Mouse (Mus musculus) monocyte, adult 2 months (primary cell): ENCODE data around the gene Svep1.

ENCODE experiments used
- DNase-seq, 2 experiments: peaks; one replicate each; pipeline ENCODE4 v3.0.0; 2022; ENCODE audit warnings: low spot score in 2 of 2, low read depth in 1 of 2

Svep1 gene

DNA sequence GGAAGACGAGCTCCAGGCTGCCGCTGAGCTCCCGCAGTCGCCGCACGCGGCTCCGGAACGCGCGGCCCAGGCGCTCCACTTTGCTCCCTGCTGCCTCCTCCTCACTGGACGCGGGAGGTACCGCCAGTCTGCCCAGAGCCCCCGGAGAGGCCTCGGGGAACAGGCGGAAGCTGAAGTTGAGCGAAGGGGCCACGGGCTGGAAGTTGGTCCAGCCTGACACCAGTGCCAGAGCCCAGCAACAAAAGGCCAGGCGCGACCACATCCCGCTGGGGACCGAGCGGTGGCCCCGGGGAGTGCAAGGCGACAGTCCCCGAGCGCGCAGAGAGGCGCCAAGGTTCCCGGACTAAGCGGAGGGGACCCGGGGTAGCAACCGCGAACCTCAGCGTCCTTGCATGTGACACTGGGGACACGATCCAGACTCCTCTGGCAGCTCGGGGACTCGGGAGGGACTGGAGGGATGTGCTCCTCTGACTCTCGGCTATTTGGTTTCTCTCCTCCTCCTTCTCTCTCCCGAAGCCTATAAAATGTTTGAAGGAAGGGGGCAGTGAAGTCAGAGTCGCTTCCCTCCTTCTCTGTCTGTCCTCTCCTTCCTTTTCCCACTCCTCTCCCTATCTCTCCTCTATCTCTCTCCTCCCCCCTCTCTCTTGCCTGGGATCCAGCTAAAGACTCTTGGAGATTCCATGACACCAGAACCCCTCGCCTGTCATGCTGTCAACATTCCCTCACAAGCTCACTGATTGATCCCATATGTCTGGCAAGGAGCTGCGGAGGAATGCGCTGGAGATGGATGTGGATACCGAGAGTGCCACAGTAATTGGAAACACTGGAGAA is at the start of gene Svep1:
TSS of gene Svep1 (minus strand) at position 745 of the 831 bp plus-strand sequence.
- no peak for DNase-seq

DNA sequence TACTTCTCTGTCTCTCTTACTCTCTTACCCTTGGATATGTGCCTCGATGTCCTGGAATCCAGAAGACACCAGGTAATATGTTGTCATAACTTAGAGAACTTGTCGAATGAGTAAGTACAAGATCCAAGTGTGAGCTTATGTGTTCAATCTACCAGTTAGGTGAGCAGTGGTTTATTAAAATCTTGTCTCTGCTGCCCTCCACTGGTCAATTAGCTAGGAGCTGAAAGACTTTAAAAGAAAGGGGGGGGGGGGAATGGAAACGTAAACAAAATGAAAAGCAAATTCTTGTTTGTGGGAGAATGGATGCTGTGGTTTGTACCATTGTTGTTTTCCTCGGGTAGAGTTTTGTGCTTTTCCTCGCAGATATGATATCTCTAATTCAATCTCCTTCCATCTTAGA is 46.8 kb upstream of the Svep1 start:
- no peak for DNase-seq

DNA sequence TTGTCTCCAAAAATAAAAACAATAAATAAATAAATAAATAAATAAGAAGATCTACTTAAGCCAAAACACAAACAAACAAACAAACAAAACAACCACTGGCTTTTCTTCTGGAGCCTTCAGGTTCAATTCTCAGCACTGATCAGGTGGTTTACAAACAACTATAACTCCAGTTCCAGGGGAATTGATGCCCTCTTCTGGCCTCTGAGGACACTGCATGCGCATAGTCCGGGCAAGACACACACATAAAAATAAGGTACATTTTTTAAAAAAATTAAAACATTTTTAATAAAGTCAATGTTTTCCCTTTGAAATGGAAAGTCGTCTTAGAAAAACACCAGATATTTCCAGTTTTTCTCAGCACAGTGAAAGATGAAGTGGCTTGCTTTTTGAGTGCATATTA is 45.7 kb upstream of the Svep1 start:
- DNase-seq, result no peak

DNA sequence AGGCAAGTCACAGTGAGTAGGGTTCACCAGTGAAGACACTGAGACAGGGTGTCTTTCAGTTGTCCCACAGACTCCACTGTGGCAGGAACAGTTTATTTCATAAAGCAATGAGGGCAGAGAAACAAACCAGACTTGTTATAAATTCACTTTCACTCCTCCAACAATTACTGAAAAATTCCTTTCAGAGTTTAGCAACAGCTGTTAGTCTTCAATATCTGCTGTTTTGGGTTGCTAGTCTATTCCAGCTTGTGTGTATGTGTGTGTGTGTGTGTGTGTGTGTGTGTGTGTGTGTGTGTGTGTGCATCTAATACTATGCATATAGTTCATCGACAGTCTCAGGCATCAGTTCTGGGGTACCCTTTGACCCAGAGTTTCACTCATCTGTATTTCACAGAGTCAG is 38.9 kb upstream of the Svep1 start:
- DNase-seq, result no peak

DNA sequence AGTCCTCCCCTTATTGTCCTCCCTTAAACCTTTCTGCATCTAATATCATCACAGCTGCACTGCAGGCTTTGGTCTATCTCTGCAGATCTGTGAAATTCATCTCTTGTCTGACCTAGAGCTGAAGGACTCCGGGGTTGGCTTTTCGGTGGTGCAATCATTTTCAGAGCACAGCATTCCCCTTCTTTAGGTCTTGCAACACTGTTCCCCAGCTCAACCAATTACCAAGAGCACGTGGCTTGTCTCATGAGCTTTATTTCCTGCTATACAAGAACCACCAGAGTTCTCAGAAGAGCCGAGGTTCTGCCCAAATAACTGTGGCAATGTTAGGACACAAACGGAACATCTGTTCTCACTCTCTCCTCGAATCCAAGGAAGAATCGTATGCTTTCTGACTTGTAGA is 33.8 kb upstream of the Svep1 start:
- no peak for DNase-seq

DNA sequence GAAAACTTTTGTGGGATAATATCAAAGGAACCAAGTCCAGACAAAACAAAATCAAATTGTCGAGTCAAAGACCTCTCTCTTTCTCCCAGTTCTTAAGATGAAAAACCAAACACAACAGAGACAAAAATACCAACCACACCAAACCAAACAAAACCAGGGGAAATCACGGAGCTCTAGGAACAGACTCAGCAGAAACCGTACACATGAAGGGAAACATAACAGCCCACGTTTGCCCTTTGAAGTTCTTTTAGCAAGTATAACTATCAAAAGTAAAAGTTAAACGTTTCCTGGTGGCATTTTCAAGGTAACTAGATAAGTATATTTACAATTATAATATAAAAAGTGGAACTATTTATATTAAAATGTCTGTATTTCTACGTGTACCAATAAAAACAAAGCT is 29.2 kb upstream of the Svep1 start:
- no peak for DNase-seq

DNA sequence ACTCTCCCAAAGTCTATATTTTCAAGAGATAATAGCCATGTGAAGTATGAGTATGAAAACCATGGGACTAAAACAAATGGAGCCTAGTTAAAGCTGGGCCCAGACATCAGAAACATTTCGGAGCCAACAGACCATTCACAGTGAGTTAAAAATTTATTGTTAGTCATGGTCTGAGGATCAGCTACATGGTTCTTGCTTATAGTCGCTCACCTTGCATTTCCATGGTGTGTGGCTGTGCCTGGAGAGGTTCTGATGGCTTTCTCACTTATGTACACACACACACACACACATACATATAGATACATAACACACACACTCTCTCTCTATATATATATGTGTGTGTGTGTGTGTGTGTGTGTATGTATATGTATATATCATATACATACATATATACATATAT is 16.8 kb upstream of the Svep1 start:
- no peak for DNase-seq

DNA sequence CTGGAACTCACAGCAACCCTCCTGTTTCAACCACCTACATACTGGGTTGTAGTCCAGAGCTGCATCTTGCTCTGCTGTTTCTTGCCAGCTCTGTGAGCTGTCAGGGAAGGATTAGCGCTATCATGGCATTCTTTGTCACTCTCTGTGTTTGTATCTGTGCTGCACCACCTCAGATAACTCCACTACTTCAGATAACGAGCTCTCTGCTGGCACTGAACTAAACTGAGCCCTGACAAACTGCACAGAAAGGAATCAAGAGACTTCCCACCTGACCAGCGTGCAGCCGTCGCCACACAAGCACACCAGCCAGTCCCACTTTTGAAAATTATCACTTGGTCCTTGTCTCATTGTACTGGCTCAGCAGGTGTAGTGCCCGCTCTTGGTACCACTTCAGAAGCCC is 4.7 kb upstream of the Svep1 start:
- no peak for DNase-seq

DNA sequence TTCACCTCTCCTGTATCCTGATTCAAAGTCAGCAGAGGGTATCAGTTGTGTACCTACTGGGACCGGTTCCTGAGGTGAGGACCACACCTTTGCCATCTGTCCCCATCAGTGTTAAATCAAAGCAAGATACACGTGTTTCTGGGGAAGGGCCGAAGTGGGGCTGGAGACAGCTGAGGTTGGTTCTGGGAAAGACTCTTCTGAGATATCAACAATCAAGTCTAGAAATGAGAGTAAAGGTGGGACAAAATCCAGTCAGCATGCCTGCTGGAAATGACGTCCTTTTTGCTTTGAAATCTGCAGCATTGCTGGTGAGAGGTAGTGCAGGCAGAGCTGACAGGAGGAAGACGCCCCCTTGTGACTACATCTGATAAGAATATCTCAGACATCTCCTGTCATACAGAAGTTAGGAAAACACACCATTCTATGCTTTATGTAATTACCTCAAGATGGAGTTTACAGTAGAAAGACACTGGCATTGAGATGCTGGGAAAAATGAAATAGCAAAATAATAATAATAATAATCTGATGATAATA is 4.0 kb upstream of the Svep1 start:
- no peak for DNase-seq

DNA sequence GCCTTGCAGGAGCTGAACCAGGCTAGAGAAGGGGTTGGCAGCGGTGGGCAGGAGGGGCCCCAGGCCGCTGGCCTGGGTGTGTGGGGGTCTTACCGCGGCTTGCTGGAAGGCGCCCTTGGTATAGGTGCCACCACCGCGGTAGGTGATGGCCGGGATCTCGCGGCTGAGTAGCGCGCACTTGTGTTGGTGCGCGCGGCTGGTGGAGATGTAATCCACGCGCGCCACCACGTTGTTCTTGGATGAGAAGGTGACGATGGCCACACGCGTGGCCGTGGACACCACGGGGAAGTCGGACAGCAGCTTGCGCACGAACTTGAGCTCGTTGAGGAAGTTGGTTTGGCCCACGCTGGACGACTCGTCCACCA is 927 bp downstream of the Svep1 start:
- DNase-seq, result no peak

DNA sequence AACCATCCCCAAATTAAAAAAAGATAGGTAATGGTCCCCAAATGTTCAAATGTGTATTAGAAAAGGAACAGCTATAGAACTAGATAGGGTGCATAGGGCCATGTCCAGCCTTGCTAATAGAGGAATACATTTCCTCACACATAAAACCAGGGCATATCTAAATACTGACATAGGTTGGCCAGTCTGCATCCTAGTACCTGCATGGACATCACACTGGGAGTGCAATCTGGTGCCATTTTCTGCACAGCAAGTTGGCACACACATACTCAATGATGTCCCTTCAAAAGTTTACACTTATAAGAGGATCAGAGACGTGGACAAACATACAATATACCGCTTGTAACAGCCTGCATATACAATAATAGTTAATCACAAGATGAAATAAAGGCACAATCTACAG is 5.0 kb downstream of the Svep1 start:
- DNase-seq, result no peak

DNA sequence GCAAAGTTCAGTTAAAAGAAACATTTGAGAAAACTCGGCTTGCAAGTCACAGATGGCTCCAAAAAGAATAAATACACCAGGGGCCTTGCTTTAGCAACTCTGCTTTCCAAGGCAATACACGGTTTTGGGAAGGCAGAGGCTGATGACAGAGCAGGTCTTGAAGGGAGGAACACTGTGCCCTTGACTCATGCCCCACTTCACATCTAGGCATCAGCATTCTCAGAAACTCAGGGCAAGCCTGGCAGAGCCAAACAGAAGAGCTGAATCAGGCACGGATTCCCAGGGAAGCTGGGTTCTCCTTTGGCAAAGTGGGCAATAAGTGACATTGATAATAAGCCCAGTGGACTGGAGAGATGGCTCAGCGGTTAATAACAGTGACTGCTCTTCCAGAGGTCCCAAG is 5.8 kb downstream of the Svep1 start:
- DNase-seq, result no peak

DNA sequence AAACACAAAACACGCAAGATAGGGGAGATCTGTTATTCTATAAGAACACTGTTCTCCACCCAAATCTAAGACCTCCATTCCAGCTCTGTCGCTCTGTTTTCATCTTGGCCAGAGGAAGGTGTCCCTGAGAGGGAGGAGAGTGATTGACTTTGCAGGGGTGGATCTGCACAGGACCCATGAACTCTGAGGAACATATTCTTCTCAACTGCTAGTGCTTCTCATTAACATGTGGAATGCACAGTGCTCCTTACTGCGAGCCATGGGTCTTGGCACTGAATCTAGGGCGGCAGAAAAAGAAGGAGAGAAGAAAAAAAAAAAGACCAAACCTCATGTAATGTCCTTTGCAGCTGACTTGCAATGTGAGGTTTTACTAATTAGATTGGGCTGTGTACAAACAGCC is 9.4 kb downstream of the Svep1 start:
- no peak for DNase-seq

DNA sequence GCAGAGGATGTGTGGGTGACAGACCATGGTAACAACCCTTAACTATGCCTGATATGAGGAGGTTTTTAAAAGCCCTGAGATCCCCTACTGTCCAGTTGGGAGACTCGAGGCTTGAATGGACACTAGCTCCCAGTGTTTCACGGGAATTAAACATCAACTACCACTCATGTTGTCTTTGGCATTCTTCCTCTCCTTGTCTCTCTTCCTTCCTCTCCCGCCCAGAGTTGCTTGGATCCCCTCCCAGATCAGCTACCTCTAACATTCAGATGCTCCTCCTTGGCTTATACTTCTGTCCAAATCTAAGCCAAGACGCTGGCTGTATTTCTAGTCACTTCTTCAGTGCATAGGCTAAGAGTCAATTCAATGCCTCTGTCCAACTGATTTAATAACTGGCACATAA is 9.9 kb downstream of the Svep1 start:
- no peak for DNase-seq

DNA sequence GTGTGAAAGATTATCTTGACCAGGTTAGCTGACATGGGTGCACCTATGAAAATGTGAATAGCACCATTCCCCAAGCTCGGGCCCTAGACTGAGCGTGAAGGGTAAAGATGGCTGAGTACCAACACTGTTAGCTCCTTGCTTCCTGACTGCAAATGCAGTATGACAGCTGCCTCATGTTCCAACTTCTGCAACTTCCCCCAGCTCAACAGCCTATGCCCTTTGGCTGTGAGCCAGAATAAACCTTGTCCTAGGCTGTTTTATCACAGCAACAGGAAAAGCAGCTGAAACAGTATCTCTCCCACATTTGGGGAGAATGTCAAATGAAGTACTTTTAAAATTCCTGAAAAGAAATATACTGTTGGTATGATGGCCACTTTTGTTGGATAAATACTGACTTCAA is 10.7 kb downstream of the Svep1 start:
- DNase-seq, result no peak

DNA sequence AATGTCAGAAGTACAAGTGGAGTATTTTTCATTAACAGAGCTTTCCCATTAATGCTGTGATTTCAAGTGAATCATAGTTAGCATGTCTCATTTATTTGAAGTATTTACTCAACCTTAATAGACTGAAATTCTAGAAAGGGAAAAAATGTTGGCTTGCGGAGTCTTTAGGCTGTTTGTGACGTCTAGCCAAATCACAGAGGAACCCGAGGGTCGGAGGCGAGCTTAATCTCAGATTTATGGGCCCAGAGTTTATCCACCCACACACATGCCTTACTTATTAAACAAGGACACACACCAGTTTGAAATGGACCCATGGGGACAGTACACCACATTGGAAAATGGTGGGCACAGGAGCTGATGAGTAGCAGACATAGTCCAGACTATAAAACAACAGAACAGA is 17.4 kb downstream of the Svep1 start:
- no peak for DNase-seq

DNA sequence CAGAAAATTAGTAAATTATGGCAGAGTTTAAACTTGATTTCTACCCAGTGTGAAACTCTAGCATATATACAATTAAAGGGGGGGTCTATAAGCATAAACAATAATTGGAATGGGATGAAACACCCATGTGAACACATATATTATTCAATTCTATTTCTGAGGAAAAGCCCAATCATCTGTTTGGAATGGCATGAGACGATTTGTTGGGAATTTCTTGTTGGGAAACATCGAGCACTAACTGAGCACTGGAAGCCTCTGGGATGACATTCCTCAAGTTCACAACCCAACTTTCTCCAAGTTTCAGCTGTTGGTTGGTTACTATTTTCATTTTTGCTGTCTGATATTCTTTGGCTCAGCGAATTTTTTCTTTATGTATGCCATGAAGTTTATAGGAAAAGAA is 21.3 kb downstream of the Svep1 start:
- DNase-seq, result no peak

DNA sequence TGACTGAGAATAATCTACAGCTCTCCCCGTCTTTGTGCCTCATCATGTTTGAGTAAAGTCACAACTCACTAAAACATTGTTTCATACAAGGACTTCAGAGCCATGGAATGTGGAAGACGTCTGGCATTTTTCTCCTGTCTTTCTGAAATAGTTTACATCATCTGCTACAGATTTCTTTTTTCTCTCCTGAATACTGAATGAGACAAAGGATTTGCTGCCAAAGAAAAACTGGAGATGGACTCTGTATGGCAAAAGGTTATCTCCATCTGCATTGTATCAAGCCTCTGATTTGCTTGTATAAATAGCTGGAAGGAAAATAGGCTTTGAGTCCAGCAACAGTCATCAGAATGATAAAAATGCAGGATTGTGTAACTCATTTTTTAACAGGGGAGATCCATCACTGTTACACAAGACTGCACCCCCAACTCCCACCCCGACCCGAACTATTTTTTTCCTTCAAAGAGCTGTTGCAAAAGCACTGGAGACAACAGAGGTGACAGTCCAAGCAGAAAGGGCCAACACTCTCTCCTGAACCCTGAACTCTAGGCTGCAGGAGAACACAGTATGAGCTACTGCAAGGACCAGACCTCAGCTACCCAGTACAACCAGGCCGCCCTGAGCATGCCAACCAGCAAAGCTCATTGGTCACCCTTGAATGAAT is 21.8 kb downstream of the Svep1 start:
- DNase-seq, result no peak

DNA sequence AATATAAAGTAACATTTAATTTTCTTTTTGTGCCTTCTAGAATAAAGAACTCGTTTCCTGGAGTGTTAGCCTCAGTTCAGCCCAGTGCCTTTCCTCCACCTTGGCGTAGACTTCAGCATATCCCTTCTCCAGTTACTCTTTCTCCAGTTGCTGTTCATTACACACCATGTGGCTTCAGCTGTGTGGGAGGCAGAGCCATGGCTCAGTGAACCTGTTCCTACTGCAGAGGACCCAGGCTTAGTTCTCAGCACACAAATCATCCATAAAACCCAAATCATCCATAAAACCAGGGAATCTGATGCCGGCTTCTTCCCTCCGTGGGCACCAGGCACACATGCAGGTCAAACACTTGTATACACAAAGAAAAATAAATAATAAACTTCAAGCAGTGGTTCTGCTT is 22.8 kb downstream of the Svep1 start:
- no peak for DNase-seq

DNA sequence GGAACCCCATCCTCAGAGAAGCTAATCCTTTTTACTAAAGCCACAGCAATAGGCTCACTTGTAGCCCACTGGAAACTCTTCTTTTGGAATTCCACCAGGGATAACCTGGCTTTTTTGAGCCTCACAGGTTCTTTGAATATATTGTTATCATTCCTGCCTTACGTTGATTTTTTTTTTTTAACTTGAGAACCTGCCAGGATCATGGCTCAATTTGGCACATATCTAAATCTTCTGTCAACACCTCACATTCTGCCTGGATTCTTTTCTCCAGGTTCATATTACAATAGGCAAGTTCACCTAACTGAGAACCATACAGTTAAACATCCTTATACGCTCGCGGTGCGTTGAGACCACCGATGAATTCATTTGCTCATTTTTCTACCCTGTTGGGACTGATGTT is 28.2 kb downstream of the Svep1 start:
- no peak for DNase-seq

DNA sequence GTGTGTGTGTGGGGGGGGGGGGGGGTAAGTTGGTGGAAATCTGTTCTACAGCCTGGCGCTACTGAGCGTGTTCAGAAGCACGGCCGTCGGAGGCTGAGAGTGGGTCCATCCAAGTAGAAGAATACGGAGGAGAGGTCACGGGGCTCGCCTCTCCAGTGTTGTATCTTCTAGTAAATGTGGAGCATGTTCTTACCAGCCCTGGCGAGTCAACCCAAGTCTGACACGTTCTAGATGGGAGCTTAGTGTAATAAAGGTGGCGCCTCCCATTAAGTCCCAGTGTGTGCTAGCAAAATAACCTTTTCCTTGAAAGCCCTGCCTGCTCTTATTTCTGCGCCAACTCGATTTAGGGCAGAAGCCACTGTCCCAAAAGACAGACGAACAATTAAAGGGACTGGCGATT is 29.4 kb downstream of the Svep1 start:
- no peak for DNase-seq

DNA sequence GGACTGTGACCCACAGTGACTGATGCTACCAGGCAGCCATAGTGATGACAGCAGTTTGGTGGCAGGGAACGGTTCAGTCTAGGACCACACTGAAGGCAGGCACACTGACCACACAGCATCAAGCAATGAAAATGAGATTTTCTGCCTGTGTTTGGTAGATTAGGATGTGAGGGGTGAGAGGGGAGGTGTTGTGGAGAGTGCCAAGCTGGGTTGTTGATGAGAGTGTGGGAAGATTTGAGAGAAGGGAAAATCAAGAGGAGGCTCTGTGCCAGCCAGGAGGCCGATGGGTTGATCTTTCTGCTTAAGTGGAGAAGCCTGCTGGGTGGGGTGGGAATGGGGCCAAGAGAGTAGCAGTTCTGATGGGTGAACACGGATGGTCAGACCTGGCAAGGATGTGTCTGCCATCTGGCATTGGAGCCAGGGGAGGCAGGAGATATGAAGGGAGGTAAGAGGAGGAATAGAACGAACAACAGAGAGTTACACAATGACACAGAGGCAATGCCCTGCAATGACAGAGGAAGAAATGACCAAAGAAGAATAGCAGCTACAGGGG is 32.1 kb downstream of the Svep1 start:
- DNase-seq, result no peak
